Mouse (Mus musculus): Measurements from ENCODE around the gene Myrfl.

- TF ChIP-seq CTCF (IDR thresholded peaks at IDR 0.05; ENCODE audit: low read depth, low read length) (no peak), GATA1 (IDR thresholded peaks at IDR 0.05; ENCODE audit: borderline replicate concordance, low read length) (no peak), TAL1 (conservative IDR thresholded peaks at IDR 0.05; ENCODE audit: low read depth, low read length) (no peak)
Measured at GRCm38 (mm10) chr10:116828099-116828498, 68.6 kb downstream of the Myrfl start.
